Mouse (Mus musculus) c-Kit-positive CD71-negative TER-119-negative erythroid progenitor cells, embryonic 14.5 days (primary cell): ENCODE data around the gene Tgfbr2.

Source experiments
- DNase-seq: peaks from one replicate; pipeline ENCODE4 v3.0.0-alpha.2; 2013; ENCODE audit warnings: low read depth

The Tgfbr2 gene

GRCm38 (mm10) chr9:116152878-116153277 is 22.3 kb downstream of the Tgfbr2 start:
- no peak for DNase-seq

- no peak for DNase-seq
These were observed 24.3 kb downstream of the Tgfbr2 start for GRCm38 (mm10) chr9:116150725-116151396.

GRCm38 (mm10) chr9:116148809-116149208 is 26.4 kb downstream of the Tgfbr2 start:
- DNase-seq = no peak

- DNase-seq = no peak
These were observed 28.9 kb downstream of the Tgfbr2 start for GRCm38 (mm10) chr9:116146235-116146634.

- DNase-seq = peak; percentile 50
These were observed 29.9 kb downstream of the Tgfbr2 start for GRCm38 (mm10) chr9:116145231-116145641.

- DNase-seq = no peak
These were observed 34.7 kb downstream of the Tgfbr2 start for GRCm38 (mm10) chr9:116140422-116140821.

GRCm38 (mm10) chr9:116139549-116139948 is 35.6 kb downstream of the Tgfbr2 start:
- DNase-seq = no peak

GRCm38 (mm10) chr9:116138595-116139134 is 36.5 kb downstream of the Tgfbr2 start:
- no peak for DNase-seq

GRCm38 (mm10) chr9:116137645-116138044 is 37.5 kb downstream of the Tgfbr2 start:
- no peak for DNase-seq

GRCm38 (mm10) chr9:116136811-116137210 is 38.3 kb downstream of the Tgfbr2 start:
- no peak for DNase-seq

- no peak for DNase-seq
These were observed 39.0 kb downstream of the Tgfbr2 start for GRCm38 (mm10) chr9:116136146-116136545.

- DNase-seq = no peak
These were observed 40.7 kb downstream of the Tgfbr2 start for GRCm38 (mm10) chr9:116134488-116134887.

GRCm38 (mm10) chr9:116133312-116133980 is 41.7 kb downstream of the Tgfbr2 start:
- DNase-seq = no peak

GRCm38 (mm10) chr9:116128886-116129285 is 46.3 kb downstream of the Tgfbr2 start:
- no peak for DNase-seq

- DNase-seq = no peak
These were observed 46.8 kb downstream of the Tgfbr2 start for GRCm38 (mm10) chr9:116128311-116128710.

- DNase-seq = no peak
These were observed 48.7 kb downstream of the Tgfbr2 start for GRCm38 (mm10) chr9:116126494-116126893.

GRCm38 (mm10) chr9:116122969-116123589 is 52.1 kb downstream of the Tgfbr2 start:
- no peak for DNase-seq

GRCm38 (mm10) chr9:116122544-116122943 is 52.6 kb downstream of the Tgfbr2 start:
- no peak for DNase-seq

GRCm38 (mm10) chr9:116121472-116121871 is 53.7 kb downstream of the Tgfbr2 start:
- DNase-seq = no peak

- DNase-seq = no peak
These were observed 55.2 kb downstream of the Tgfbr2 start for GRCm38 (mm10) chr9:116119990-116120389.

- no peak for DNase-seq
These were observed 56.8 kb downstream of the Tgfbr2 start for GRCm38 (mm10) chr9:116118332-116118872.

- DNase-seq = no peak
These were observed 59.3 kb downstream of the Tgfbr2 start for GRCm38 (mm10) chr9:116115875-116116274.

GRCm38 (mm10) chr9:116114339-116114738 is 60.8 kb downstream of the Tgfbr2 start:
- no peak for DNase-seq
